Mouse (Mus musculus) embryonic facial prominence, embryonic 14.5 days (tissue): Measurements from ENCODE around the gene Fam222b. TPM values are rescaled to one million over a fixed set of nuclear protein-coding genes. Genes with fewer than 3 reads are reported as not detected.

Source experiments
- ATAC-seq: fragments of 200-750 bp; cut with Nextera tagmentation; 2 replicates; pipeline ENCODE4 v1.8.0; 2017; ENCODE audit warnings: low read depth, moderate number of reproducible peaks, moderate TSS enrichment
- DNase-seq: peaks from one replicate; pipeline ENCODE4 v3.0.0-alpha.2; 2015; ENCODE audit warnings: low spot score
- H3K27ac ChIP-seq: fragments of 300-500 bp; sonication (generic); replicated peaks from 2 replicates; pipeline ENCODE4 v1.5.1; 2014; ENCODE audit warnings: low read depth, mild to moderate bottlenecking, low read length, moderate library complexity
- H3K27me3 ChIP-seq: fragments of 300-500 bp; sonication (generic); replicated peaks from 2 replicates; pipeline ENCODE4 v1.6.1; 2014; ENCODE audit warnings: low read length; ENCODE audit not compliant: control insufficient read depth, insufficient read depth
- H3K36me3 ChIP-seq: fragments of 300-500 bp; sonication (generic); 2 replicates; pipeline ENCODE4 v1.6.1; 2014; ENCODE audit warnings: low read length, mixed read lengths; ENCODE audit not compliant: control insufficient read depth, insufficient read depth
- H3K4me1 ChIP-seq: fragments of 300-500 bp; sonication (generic); 2 replicates; pipeline ENCODE4 v1.6.1; 2014; ENCODE audit warnings: antibody characterized with exemption, low read length; ENCODE audit not compliant: control insufficient read depth, insufficient read depth
- H3K4me2 ChIP-seq: fragments of 300-500 bp; sonication (generic); 2 replicates; pipeline ENCODE4 v1.6.1; 2014; ENCODE audit warnings: low read depth, mild to moderate bottlenecking, low read length, moderate library complexity, mixed read lengths
- H3K4me3 ChIP-seq: fragments of 300-500 bp; sonication (generic); 2 replicates; pipeline ENCODE4 v1.5.1; 2014; ENCODE audit warnings: low read depth, mild to moderate bottlenecking, low read length
- H3K9ac ChIP-seq: fragments of 300-500 bp; sonication (generic); 2 replicates; pipeline ENCODE4 v1.6.1; 2014; ENCODE audit warnings: low read depth, mild to moderate bottlenecking, low read length, moderate library complexity, mixed read lengths
- H3K9me3 ChIP-seq: fragments of 300-500 bp; sonication (generic); 2 replicates; pipeline ENCODE4 v1.6.1; 2016; ENCODE audit warnings: low read length; ENCODE audit not compliant: control insufficient read depth
- WGBS: fragments of 180-500 bp; shearing (Covaris S2); extraction: QIAGEN DNeasy Blood & Tissue Kit; methylation state at CpG from one replicate; pipeline ENCODE4 v1.1.7; 2014; 5-methylcytosine and 5-hydroxymethylcytosine counted together
- polyA plus RNA-seq: library from polyadenylated mRNA; unstranded; fragments of >200 nt; fragmentation: Nextera tagmentation; extraction: Ambion mirVana; gene quantifications from 2 replicates; pipeline ENCODE4 v1.2.1, GENCODE M21; 2014

Fam222b gene
- polyA plus RNA-seq, 1 experiment from 2014 or later = 15.9 TPM

GRCm38 (mm10) chr11:78102142-78102541, 7.7 kb downstream of the Fam222b start:
- Histone ChIP-seq H3K4me1 (no peaks in the 10 kb centered on the region), H3K36me3 (peaks cover 4% of the 10 kb centered on the region; the same call in 1 of the 2 replicates), H3K9ac (no peak overlapping the region), H3K27ac (no peak overlapping the region), H3K9me3 (no peaks in the 10 kb centered on the region), H3K4me2 (no peak overlapping the region), H3K27me3 (no peaks in the 10 kb centered on the region), H3K4me3 (no peak overlapping the region)
- 86% methylated on average over 5 of the region's 5 CpGs for WGBS
- ATAC-seq (no peak), DNase-seq (no peak)

- DNase-seq (no peak), ATAC-seq (no peak)
- 71% methylated on average over 5 of the region's 5 CpGs for WGBS
Measured at GRCm38 (mm10) chr11:78102958-78103747, 8.7 kb downstream of the Fam222b start.

GRCm38 (mm10) chr11:78104501-78104900, 10.0 kb downstream of the Fam222b start:
- H3K4me1 ChIP-seq = no peaks in the 10 kb centered on the region
- DNase-seq (no peak), ATAC-seq (no peak)
- no peak overlapping the region for H3K9ac ChIP-seq
- H3K27ac ChIP-seq = no peak overlapping the region
- no peak overlapping the region for H3K4me2 ChIP-seq
- no peak overlapping the region for H3K4me3 ChIP-seq
- no peaks in the 10 kb centered on the region for H3K27me3 ChIP-seq
- peaks cover 9% of the 10 kb centered on the region for H3K36me3 ChIP-seq
- WGBS = 94% methylated on average over 5 of the region's 5 CpGs
- 0 out of 2 replicates have a peak, but pooled peaks cover 4% of the 10 kb centered on the region for H3K9me3 ChIP-seq

More at GRCm38 (mm10) chr11:78102958-78103747, 8.7 kb downstream of the Fam222b start:
- H3K4me2 ChIP-seq = no peak overlapping the region
- no peak overlapping the region for H3K27ac ChIP-seq
- no peak overlapping the region for H3K4me3 ChIP-seq
- no peaks in the 10 kb centered on the region for H3K4me1 ChIP-seq
- H3K9me3 ChIP-seq = 0 out of 2 replicates have a peak, but pooled peaks cover 4% of the 10 kb centered on the region
- no peaks in the 10 kb centered on the region for H3K27me3 ChIP-seq
- H3K9ac ChIP-seq = no peak overlapping the region
- H3K36me3 ChIP-seq = peaks cover 9% of the 10 kb centered on the region

- Histone ChIP-seq H3K4me2 (no peak overlapping the region), H3K9ac (no peak overlapping the region), H3K4me3 (no peak overlapping the region), H3K27me3 (no peaks in the 10 kb centered on the region), H3K36me3 (no peaks in the 10 kb centered on the region), H3K4me1 (peaks cover 14% of the 10 kb centered on the region; the same call in 1 of the 2 replicates), H3K27ac (no peak overlapping the region), H3K9me3 (no peaks in the 10 kb centered on the region)
- WGBS = 72% methylated on average over 2 of the region's 2 CpGs
- no peak for DNase-seq
- no peak for ATAC-seq
Measured at GRCm38 (mm10) chr11:78113616-78114015, 19.2 kb downstream of the Fam222b start.

- no peaks in the 10 kb centered on the region for H3K27me3 ChIP-seq
- WGBS = 6% methylated on average over 19 of the region's 19 CpGs
- DNase-seq = no peak
Measured at GRCm38 (mm10) chr11:78114676-78115366, 20.4 kb downstream of the Fam222b start.

GRCm38 (mm10) chr11:78115367-78116145, 21.1 kb downstream of the Fam222b start:
- DNase-seq = peak; percentile 99
- Histone ChIP-seq H3K27ac (peak overlapping the region; percentile 81), H3K36me3 (no peaks in the 10 kb centered on the region), H3K9ac (peak overlapping the region; percentile 77), H3K4me3 (peak overlapping the region; percentile 64), H3K4me1 (peaks cover 14% of the 10 kb centered on the region; the same call in 1 of the 2 replicates), H3K27me3 (no peaks in the 10 kb centered on the region), H3K4me2 (peak overlapping the region; percentile 57), H3K9me3 (no peaks in the 10 kb centered on the region)
- WGBS = under 1% methylated on average over 18 of the region's 37 CpGs
- ATAC-seq = peak; percentile 100

More at GRCm38 (mm10) chr11:78114676-78115366, 20.4 kb downstream of the Fam222b start:
- Histone ChIP-seq H3K9ac (peak overlapping the region; percentile 69), H3K36me3 (no peaks in the 10 kb centered on the region), H3K9me3 (no peaks in the 10 kb centered on the region), H3K4me3 (peak overlapping the region; percentile 64), H3K27ac (peak overlapping the region; percentile 81), H3K4me2 (peak overlapping the region; percentile 57), H3K4me1 (peaks cover 14% of the 10 kb centered on the region; the same call in 1 of the 2 replicates)
- ATAC-seq = no peak

GRCm38 (mm10) chr11:78116146-78116410, 21.6 kb downstream of the Fam222b start:
- peak overlapping the region; percentile 57 for H3K4me2 ChIP-seq
- WGBS = 3% methylated on average over 5 of the region's 5 CpGs
- no peaks in the 10 kb centered on the region for H3K27me3 ChIP-seq
- peak overlapping the region; percentile 64; the same call in 1 of the 2 replicates for H3K27ac ChIP-seq
- H3K4me1 ChIP-seq = peaks cover 14% of the 10 kb centered on the region; the same call in 1 of the 2 replicates
- no peaks in the 10 kb centered on the region for H3K36me3 ChIP-seq
- H3K4me3 ChIP-seq = peak overlapping the region; percentile 64
- H3K9ac ChIP-seq = peak overlapping the region; percentile 77
- DNase-seq = no peak
- no peaks in the 10 kb centered on the region for H3K9me3 ChIP-seq
- ATAC-seq = no peak

- no peaks in the 10 kb centered on the region for H3K36me3 ChIP-seq
- no peak overlapping the region for H3K9ac ChIP-seq
- ATAC-seq (no peak), DNase-seq (no peak)
- H3K4me3 ChIP-seq = no peak overlapping the region
- no peak overlapping the region for H3K27ac ChIP-seq
- no peak overlapping the region for H3K4me2 ChIP-seq
- H3K4me1 ChIP-seq = peaks cover 14% of the 10 kb centered on the region; the same call in 1 of the 2 replicates
- no peaks in the 10 kb centered on the region for H3K9me3 ChIP-seq
- no peaks in the 10 kb centered on the region for H3K27me3 ChIP-seq
Measured at GRCm38 (mm10) chr11:78118467-78118866, 24.0 kb downstream of the Fam222b start.
